Mouse (Mus musculus) lung, embryonic 16.5 days (tissue): Measurements from ENCODE around the gene Gstp3. TPM values are rescaled to one million over a fixed set of nuclear protein-coding genes. Genes with fewer than 3 reads are reported as not detected.

Source experiments
- ATAC-seq: fragments of 200-750 bp; cut with Nextera tagmentation; 2 replicates; pipeline ENCODE4 v1.8.0; 2017; ENCODE audit warnings: low read depth, mild to moderate bottlenecking, moderate library complexity
- H3K27ac ChIP-seq: fragments of 300-500 bp; sonication (generic); 2 replicates; pipeline ENCODE4 v1.5.1; 2014; ENCODE audit warnings: mild to moderate bottlenecking, control low read depth, low read length
- H3K27me3 ChIP-seq: fragments of 300-500 bp; sonication (generic); 2 replicates; pipeline ENCODE4 v1.6.1; 2014; ENCODE audit warnings: low read depth, low read length, mixed read lengths; ENCODE audit not compliant: control insufficient read depth, insufficient read depth
- H3K36me3 ChIP-seq: fragments of 300-500 bp; sonication (generic); 2 replicates; pipeline ENCODE4 v1.6.1; 2014; ENCODE audit warnings: low read length; ENCODE audit not compliant: control insufficient read depth, insufficient read depth
- H3K4me1 ChIP-seq: fragments of 300-500 bp; sonication (generic); replicated peaks from 2 replicates; pipeline ENCODE4 v1.6.1; 2014; ENCODE audit warnings: low read length, mixed read lengths; ENCODE audit not compliant: control insufficient read depth, insufficient read depth
- H3K4me2 ChIP-seq: fragments of 300-500 bp; sonication (generic); 2 replicates; pipeline ENCODE4 v1.6.1; 2014; ENCODE audit warnings: low read depth, low read length, control low read depth
- H3K4me3 ChIP-seq: fragments of 300-500 bp; sonication (generic); 2 replicates; pipeline ENCODE4 v1.5.1; 2014; ENCODE audit warnings: mild to moderate bottlenecking, low read length, control low read depth
- H3K9ac ChIP-seq: fragments of 300-500 bp; sonication (generic); 2 replicates; pipeline ENCODE4 v1.6.1; 2014; ENCODE audit warnings: low read length, control low read depth
- H3K9me3 ChIP-seq: fragments of 300-500 bp; sonication (generic); 2 replicates; pipeline ENCODE4 v1.6.1; 2016; ENCODE audit warnings: low read length; ENCODE audit not compliant: control insufficient read depth
- WGBS: fragments of 180-500 bp; shearing (Covaris S2); extraction: QIAGEN DNeasy Blood & Tissue Kit; methylation state at CpG from one replicate; pipeline ENCODE4 v1.1.7; 2014; 5-methylcytosine and 5-hydroxymethylcytosine counted together
- polyA plus RNA-seq: library from polyadenylated mRNA; unstranded; fragments of >200 nt; fragmentation: Nextera tagmentation; extraction: Ambion mirVana; gene quantifications from 2 replicates; pipeline ENCODE4 v1.2.1, GENCODE M21; 2015

Gstp3 gene
- polyA plus RNA-seq, 1 experiment from 2014 or later: 0.85 TPM

GRCm38 (mm10) chr19:4023185-4023584, 36.2 kb downstream of the Gstp3 start:
- Histone ChIP-seq H3K27ac (no peak overlapping the region), H3K4me1 (peaks cover 2% of the 10 kb centered on the region; the same call in 1 of the 2 replicates), H3K4me2 (no peak overlapping the region), H3K36me3 (no peaks in the 10 kb centered on the region), H3K27me3 (no peaks in the 10 kb centered on the region), H3K9ac (no peak overlapping the region), H3K9me3 (peaks cover 2% of the 10 kb centered on the region; the same call in 1 of the 2 replicates), H3K4me3 (no peak overlapping the region)
- WGBS: 48% methylated on average over 7 of the region's 7 CpGs
- ATAC-seq: no peak

GRCm38 (mm10) chr19:4018743-4019583, 40.4 kb downstream of the Gstp3 start:
- H3K4me2 ChIP-seq: no peak overlapping the region
- no peaks in the 10 kb centered on the region for H3K9me3 ChIP-seq
- no peak overlapping the region for H3K4me3 ChIP-seq
- peak overlapping the region; percentile 31; the same call in 1 of the 2 replicates for H3K9ac ChIP-seq
- H3K4me1 ChIP-seq: peaks cover 2% of the 10 kb centered on the region; the same call in 1 of the 2 replicates
- no peaks in the 10 kb centered on the region for H3K27me3 ChIP-seq
- H3K36me3 ChIP-seq: no peaks in the 10 kb centered on the region
- WGBS: 24% methylated on average over 18 of the region's 18 CpGs
- ATAC-seq: peak; percentile 94
- no peak overlapping the region for H3K27ac ChIP-seq

DNA sequence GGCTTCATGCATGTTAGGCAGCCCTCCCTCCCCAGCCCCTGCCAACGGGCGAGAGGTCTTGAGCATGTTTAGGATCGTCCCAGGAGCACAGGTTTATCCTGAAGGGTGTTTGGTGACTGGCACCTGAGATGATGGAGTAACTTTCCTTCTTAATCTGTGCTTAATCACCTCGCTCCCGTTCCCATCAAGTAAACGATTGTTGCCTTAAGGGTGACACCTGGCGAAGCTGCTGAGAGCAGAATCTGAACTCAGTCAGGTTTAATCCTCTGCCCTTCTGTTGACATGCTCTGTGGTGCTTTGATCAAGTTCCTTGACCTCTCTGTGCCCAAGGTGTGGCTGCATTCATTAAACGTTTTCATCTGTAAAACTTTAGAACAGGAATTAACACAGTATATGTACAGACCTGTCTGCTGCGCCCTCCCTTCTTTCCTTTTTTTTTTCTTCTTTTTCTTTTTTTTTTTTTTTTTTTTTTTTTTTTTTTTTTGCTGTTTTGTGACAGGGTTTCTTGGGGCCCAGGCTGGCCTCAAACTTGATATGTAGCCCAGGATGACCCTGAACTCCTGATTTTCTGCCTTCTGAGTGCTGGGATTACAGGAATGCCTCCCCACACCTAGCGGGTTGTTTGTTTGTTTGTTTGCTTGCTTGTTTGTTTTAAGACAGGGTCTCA, 41.3 kb downstream of the Gstp3 start:
- 41% methylated on average over 10 of the region's 10 CpGs for WGBS
- H3K4me2 ChIP-seq: no peak overlapping the region
- no peak overlapping the region for H3K27ac ChIP-seq
- ATAC-seq: no peak
- no peaks in the 10 kb centered on the region for H3K27me3 ChIP-seq
- H3K4me1 ChIP-seq: peaks cover 2% of the 10 kb centered on the region; the same call in 1 of the 2 replicates
- no peak overlapping the region for H3K4me3 ChIP-seq
- H3K9ac ChIP-seq: 0 out of 2 replicates have a peak overlapping the region, but pooled peaks have one; percentile 0
- H3K36me3 ChIP-seq: no peaks in the 10 kb centered on the region
- no peaks in the 10 kb centered on the region for H3K9me3 ChIP-seq

DNA sequence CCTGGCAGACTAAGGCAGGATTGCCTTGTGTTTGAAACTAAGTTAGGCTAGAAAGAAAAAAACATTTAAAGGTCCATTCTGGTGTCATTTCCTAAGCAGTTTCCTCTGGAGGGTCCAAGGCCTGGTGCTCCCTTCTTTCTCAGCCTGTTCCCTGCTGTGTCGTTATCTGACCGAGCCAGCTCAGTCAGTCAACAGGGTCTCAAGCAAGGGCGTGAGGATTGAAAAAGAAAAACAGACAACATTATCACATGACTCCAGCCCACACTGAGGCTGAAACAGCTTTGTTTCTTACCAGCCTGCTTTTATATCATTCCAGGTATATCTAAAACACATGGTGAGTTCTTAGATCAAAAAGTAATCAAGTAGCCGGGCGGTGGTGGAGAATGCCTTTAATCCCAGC, 43.7 kb downstream of the Gstp3 start:
- ATAC-seq: no peak
- no peaks in the 10 kb centered on the region for H3K9me3 ChIP-seq
- no peak overlapping the region for H3K9ac ChIP-seq
- H3K27ac ChIP-seq: no peak overlapping the region
- no peak overlapping the region for H3K4me2 ChIP-seq
- H3K36me3 ChIP-seq: no peaks in the 10 kb centered on the region
- no peaks in the 10 kb centered on the region for H3K27me3 ChIP-seq
- WGBS: 53% methylated on average over 5 of the region's 5 CpGs
- H3K4me1 ChIP-seq: peaks cover 10% of the 10 kb centered on the region
- H3K4me3 ChIP-seq: no peak overlapping the region

- H3K9ac ChIP-seq: no peak overlapping the region
- H3K9me3 ChIP-seq: no peaks in the 10 kb centered on the region
- no peak for ATAC-seq
- H3K27me3 ChIP-seq: no peaks in the 10 kb centered on the region
- no peak overlapping the region for H3K4me2 ChIP-seq
- H3K4me1 ChIP-seq: peaks cover 10% of the 10 kb centered on the region
- H3K4me3 ChIP-seq: no peak overlapping the region
- peaks cover 3% of the 10 kb centered on the region for H3K36me3 ChIP-seq
- no peak overlapping the region for H3K27ac ChIP-seq
Observed at GRCm38 (mm10) chr19:4014802-4015201, 44.6 kb downstream of the Gstp3 start.

GRCm38 (mm10) chr19:4013066-4013465, 46.3 kb downstream of the Gstp3 start:
- H3K9ac ChIP-seq: peak overlapping the region; percentile 64
- H3K27ac ChIP-seq: 0 out of 2 replicates have a peak overlapping the region, but pooled peaks have one; percentile 10
- 12% methylated on average over 9 of the region's 9 CpGs for WGBS
- ATAC-seq: peak; percentile 18
- no peaks in the 10 kb centered on the region for H3K9me3 ChIP-seq
- no peaks in the 10 kb centered on the region for H3K27me3 ChIP-seq
- H3K36me3 ChIP-seq: peaks cover 12% of the 10 kb centered on the region
- H3K4me2 ChIP-seq: peak overlapping the region; percentile 55
- peaks cover 8% of the 10 kb centered on the region for H3K4me1 ChIP-seq
- peak overlapping the region; percentile 93 for H3K4me3 ChIP-seq

GRCm38 (mm10) chr19:4012432-4013022, 46.8 kb downstream of the Gstp3 start, which contains the start of gene Ndufv1:
Ndufv1 (minus strand) TSS chr19:4012806.
- peak within 1 kb of the TSS; percentile 87 for H3K9ac ChIP-seq
- 0% methylated on average over 45 of the region's 45 CpGs for WGBS
- peak; percentile 100 for ATAC-seq

DNA sequence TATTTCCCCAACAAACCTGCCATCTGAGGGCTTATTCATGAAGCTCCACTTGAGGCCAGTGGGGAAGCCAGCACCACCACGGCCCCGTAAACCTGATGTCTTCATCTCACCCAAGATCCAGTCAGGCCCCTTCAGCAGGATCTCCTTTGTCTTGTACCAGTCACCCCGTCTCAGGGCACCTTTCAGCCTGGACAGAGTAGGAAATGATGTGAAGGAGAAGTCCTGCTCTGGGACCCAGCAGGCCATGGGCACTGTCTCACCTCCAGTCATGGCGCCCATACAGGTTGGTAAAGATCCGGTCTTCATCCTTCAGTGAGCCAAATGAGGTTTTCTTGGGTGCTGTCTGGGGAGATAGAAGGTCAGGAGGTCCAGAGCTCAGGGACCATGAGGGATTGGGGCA, 48.3 kb downstream of the Gstp3 start:
- peaks cover 8% of the 10 kb centered on the region for H3K4me1 ChIP-seq
- H3K9ac ChIP-seq: no peak overlapping the region
- WGBS: 92% methylated on average over 5 of the region's 5 CpGs
- ATAC-seq: no peak
- H3K4me3 ChIP-seq: no peak overlapping the region
- H3K4me2 ChIP-seq: no peak overlapping the region
- H3K27ac ChIP-seq: no peak overlapping the region
- no peaks in the 10 kb centered on the region for H3K27me3 ChIP-seq
- peaks cover 25% of the 10 kb centered on the region for H3K36me3 ChIP-seq
- no peaks in the 10 kb centered on the region for H3K9me3 ChIP-seq

More at GRCm38 (mm10) chr19:4012432-4013022, 46.8 kb downstream of the Gstp3 start, which contains the start of gene Ndufv1:
- Histone ChIP-seq H3K36me3 (peaks cover 17% of the 10 kb centered on the region), H3K27me3 (no peaks in the 10 kb centered on the region), H3K4me2 (peak within 1 kb of the TSS; percentile 74), H3K4me3 (peak within 1 kb of the TSS; percentile 93), H3K9me3 (no peaks in the 10 kb centered on the region), H3K4me1 (peaks cover 8% of the 10 kb centered on the region), H3K27ac (peak within 1 kb of the TSS; percentile 45; the same call in 1 of the 2 replicates)
